Mouse (Mus musculus) cerebellum, postnatal 4 days (tissue): ENCODE results near the gene Moxd1.
"Not testable (repeated sequence)": the region's sequence is repeated elsewhere in the genome, so short reads cannot be mapped to it uniquely, and the experiment has no call there.

Experiments
- DNase-seq, 2 experiments: peaks; one replicate each; pipeline ENCODE4 v3.0.0; 2022; ENCODE audit warnings: low spot score in 2 of 2, mixed read lengths in 1 of 2

Gene Moxd1

DNA sequence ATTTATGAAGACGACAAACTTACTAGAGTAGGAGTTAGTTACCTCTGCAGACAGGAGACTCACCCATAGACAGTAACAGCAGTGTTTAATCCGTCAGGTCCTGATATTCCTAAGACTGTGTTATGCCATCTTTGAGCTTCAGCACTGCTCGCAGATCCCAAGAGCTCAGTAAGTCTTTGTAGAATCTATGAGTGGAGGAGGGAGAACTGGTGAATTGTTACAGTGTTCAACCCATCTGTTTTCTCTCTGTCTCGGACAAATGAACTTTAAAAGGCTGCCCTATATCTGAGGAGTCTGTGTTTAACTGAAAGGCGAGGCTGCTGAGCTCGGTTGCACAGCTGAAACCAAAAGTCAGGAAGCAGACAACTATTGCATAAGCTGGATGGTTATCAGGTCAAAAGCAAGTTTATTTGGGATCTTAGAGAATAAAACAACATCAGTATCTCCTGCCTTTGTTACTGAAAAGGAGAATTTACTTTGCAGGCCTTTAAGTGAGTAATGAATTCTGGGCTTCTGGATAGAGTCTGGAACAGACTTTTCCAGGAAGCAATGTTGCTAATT lies 47.8 kb downstream of the Moxd1 start:
- DNase-seq, result no peak

DNA sequence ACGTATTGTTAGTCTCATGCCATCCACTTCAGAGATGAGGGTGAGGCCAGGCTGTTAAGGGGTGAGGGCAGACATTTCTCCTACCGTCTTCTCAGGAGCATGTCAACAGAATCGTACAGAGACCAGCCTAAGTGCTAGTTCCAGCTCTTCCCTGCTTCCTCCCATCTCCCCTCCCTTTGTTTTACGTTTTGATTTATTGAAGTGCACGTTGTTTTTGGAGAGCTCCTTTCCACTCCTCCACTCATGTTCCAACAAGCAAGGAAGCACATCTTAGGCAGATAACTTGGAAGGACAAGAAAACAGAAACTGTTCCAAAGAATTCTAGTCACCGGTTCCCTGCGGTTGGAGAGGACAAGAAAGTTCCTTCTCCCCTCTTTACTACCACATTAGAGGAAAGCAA lies 52.9 kb downstream of the Moxd1 start:
- DNase-seq, result no peak

DNA sequence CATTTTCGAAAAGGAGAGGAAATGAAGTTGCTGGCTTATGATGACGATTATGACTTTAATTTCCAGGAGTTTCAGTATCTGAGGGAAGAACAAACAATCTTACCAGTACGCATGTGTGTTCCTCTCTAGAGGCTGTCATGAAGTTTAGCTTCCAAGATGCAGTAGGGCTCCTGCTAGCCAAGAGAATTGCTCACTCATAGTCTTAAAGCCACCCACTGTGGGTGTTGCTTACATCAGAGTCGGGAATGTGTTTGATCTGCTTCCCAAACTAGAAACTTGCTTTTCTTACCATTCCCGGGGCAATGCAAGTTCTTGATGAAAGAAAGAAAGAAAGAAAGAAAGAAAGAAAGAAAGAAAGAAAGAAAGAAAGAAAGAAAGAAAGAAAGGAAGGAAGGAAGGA lies 59.3 kb downstream of the Moxd1 start:
- DNase-seq, result no peak

DNA sequence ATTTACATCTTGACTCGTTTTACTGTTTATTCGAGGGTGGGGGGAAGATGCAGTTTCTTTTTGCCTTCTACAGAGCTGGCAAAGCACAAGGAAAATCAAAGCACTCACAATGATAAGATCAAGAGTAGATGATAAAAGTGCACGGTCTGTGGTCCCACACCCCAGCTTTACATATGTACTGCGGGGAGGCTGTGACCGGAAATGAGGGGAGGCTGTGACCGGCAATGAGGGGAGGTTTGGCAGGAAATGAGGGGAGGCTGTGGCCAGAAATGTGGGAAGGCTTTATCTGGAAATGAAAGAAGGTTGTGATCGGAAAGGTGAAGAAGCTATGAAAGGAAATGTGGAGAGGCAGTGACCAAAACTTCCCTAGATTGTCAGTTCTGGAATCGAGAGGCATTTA lies 68.3 kb downstream of the Moxd1 start:
- no peak for DNase-seq

DNA sequence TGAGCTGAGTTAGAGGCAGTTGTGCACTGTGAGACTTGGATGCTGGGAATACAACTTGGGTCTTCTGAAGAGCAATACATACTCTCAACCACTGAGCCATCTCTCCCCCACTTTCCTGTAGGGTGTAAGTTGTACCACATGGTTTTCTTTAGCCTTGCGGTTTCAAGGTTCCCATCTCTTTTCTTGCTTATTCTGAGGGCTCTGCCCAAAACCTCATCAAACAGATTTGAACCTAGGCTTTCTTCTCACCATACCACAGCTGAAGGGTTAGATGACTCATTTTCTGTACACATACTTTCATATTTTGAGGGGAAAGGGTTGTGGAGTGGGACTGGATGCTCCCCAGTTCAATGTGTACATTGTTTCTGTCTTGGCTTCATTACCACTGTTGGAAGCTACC lies 69.4 kb downstream of the Moxd1 start:
- DNase-seq, result no peak

DNA sequence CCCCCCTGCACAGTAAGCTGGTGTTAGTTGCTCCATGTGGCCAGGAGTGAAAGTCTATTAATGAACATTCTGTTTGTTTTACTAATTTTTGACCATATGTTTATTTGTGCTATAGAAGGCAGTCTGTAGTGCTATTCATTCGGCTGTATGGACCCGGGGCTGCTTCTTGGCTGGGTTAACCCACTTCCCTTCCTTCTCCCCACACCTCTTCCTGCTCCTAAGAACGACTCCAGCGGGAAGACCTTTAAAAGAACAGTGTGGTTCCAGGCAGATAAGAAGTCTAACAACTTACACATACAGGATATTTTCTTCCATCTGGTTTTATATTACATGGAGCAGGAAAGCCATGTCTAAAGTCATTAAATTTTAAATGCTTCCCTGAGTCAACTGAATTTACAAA lies 73.3 kb downstream of the Moxd1 start:
- no peak for DNase-seq

DNA sequence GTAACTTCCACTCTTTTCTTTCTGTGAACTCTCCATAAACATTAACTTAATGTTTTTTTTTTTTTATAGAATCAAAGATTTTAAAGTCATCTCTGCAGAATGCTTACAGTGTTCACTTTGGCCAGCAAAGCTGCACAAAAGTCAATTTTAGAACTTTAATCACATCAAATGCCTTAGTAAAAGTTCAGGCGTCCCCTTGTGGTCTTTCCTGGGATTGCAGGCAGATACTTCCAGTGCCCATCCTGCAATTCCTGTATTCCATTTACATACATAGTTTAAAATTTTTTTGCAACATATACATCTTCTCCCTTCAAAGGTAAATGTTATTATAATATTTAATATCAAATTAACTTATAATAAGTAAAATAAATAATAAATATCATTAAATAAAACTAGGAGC lies 74.5 kb downstream of the Moxd1 start:
- peak; percentile 35 to 48 for DNase-seq

DNA sequence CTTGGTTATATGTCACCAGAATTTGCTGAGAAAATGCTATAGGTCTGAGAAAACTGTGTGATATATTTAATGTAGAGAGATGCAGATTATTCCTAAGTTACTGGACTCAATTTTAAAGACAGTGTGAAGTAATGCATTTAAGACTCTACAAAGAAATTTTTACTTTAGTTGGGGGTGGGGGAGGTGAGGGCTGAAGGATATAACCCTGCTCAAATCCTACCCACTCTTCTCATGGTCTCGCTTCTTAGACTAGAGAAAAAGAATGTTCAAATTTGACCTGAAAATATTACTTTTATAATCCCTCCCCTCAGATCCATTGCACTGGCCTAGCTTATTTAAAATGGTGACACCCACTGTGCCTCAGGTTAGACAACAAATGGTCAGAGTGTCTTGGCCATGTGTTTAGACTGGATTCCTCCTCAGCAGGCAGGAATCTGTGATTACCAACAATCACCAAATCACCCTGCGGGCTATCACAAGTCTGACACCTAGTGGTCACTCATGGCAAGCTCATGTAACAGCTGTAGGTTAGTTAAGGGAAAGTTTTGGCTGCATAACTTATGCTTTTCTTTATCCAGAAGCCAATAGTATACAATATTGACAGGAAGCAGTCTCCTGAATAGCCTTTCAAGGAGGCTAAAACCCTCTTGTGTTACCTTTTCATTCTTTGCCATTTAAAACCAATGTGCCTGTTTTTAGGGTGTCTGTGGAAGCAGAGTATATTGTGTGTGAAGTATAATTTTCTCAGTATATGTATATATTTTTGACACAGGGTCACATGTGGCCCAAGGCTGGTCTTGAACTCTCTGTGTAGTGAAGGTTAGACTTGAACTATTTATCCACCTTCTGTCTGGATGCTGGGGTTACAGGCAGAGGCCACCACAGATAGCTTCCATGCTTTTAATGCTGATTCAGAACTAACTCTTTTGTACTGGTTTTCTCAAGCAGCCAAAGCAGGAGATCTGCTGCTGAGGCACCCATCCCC lies 75.2 kb downstream of the Moxd1 start:
- peak; percentile 48 to 56 for DNase-seq

DNA sequence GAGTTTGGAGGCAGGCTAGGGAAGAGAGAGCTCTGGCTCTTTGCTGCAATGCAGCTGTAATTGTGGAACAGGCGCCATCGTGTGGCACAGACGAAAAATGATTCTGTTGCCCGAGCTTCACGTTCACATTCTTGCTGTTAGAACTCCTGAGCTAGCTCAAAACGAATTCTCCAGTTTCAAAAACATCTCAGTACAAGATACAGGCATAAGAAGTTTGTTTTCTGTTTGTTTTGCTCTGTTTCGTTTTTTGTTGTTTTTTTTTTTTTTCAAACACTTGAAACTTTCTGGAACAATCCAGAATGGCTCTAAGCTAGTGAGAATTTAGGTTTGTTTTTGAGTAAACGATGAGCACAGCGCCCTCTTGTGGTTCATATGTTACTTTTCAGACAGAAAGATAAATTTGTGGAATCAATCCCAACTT lies 88.9 kb downstream of the Moxd1 start:
- DNase-seq, result peak; percentile 45 to 58

DNA sequence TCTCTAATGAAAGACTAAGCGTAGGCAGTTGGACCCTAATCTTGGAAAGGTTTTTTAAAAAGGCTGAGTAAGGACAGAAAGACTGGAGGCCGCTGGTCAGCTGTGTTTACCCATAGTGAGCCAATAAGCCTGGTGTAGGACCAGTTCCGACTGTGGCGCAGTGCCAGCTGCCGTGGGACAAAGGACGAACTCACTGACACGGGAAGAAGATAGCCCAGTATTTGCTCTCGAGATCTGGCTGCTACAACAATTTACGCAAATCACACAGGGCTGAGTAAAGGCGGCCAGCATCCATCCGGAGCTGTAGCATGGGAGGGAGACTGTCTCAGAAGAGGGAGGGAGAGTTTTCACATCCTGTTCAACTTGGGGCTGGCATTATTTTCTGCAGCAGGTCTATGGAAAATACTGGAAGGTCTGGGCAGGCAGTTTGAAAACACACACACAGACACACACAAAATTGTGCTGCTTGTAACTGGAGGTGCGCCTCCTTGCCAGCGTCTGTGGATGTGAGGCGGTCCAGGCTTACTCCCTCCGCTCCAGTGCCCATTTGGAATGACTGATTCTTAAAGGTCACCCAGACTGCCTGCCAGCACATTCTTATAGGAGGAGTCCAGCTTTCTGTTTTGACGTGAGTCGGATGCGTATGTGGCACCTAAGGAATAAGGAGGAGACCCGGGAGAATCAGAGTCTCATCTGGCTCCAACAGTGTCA lies 94.0 kb downstream of the Moxd1 start:
- DNase-seq, result peak; percentile 37 to 55

DNA sequence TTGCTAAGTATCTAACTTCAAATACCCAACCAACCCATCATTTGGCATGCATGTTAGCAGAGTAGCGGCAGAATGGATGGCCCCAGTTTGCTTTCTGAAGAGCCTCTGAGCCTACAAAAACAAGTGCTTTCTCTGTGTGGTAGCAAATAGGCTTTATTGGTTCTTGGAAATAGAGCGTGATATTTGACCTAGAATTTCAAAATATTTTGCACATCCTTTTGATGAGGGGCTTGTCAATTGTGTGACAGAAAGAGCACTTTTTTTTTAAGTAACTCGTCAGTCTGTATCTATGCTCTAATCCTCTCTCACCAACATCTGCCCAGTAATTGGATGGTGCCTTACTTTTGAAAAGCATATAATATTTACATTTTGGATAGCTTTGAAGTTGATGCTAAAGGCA lies 97.0 kb downstream of the Moxd1 start:
- DNase-seq, result no peak

DNA sequence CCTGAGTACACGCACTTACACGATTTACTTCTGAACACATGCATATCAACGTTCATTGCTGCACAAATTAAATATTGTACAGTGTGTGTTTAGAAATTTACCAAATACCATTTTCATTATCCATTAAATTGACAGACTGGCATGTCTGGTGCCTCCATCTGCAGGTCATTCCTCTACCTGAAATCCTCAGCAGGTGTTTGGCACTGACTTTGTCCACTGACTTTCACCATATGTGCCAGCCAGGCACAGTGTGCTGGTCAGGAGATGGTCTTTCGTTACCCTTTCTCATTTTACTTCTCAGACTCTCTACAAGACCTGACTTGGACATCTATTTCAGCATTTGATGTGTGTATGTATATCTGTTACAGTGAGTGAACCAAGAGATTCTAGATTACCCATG lies 99.7 kb downstream of the Moxd1 start:
- no peak for DNase-seq

DNA sequence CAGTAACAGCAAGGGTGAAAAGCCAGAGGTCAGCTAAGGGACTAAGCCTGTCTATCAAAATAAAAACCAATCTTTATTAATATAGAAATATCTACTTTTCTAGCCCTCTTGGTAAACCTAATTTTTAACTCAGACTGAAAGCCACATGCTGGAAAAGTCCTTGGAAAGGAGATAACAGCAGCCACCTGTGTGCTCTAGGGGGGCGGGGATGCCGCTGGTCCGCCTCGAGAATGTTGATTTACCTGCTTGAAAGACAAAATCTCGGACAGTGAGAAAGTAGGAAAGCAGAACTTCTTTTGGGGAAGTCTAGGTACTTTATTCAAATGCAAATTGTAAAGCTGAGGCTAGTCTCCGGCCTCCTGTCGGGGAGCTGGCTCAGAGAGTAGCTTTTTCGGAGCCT lies 103.9 kb downstream of the Moxd1 start:
- not testable (repeated sequence) for DNase-seq

DNA sequence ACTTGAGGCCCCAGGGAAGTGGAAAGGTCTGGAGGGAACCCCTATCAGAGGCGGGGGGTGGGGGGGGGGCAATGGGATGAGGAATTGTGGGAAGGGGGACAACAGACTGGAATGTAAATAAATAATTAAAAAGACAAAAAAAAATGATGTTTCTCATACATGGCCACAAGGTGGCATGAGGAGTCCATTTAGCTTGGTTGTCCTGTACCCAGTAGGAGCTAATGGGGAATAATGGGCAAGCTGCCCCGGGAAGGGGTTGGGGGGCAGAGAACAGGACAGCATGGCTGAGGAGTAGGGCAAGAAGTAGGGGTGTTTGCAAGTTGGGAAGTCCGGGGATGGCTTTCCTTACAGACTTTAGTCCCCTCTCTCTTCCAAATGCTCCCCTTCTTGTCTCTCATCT lies 109.5 kb downstream of the Moxd1 start:
- DNase-seq, result no peak

DNA sequence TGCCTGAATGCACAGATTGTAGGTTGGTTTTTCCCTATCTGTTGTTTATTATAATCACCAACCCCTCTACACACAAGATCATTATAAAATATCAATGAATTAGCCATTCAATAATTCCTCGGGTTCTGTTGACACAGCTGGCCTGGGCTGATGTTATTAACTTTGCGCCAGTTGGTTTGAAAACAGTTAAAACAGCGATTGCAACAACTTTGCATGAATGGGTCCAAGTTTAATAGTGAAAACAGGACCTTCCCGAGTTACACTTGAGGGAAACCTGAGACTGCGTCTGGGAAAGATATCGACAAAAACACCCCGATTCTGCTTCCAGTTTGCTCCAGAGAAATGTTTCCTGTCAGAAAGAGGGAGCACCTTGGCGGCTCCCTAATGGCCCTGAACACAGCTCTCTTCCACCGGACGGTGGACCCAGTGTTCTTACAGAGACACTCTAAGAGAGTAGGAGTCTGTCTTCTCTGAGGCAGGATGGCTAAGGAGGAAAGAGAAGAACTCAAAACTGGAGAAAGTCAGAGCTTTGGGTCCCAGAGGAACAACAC lies 116.4 kb downstream of the Moxd1 start:
- DNase-seq, result no peak

DNA sequence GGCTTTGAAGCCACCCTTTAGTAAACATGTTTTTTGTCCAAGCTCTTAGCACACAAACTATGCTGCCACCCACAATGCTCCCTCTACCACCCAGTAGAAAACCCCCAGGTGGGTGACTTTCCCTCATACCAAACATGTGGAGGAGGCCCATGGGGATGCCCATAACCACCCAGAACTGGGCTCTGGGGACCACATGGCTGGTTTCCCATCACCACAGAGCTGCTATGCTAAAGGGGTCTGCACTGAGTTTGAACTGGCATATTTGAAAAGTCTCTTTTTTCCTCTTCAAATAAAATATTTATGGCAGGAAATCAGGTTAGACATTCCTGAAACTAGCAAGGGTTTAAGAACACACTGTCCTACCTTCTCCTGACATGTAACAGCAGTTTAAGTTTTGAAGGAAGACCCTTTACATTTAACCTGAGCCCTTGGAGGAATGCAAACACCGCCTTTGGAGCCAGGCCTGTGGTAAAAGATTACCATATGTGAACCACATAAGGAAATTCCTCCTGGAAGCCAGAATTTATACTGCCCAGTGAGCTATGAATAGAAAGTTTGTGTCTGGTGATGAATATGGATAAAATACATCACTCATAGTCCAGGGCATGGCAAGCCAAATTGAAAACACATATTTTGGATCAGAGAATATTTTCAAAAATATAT lies 117.4 kb downstream of the Moxd1 start:
- DNase-seq, result no peak

DNA sequence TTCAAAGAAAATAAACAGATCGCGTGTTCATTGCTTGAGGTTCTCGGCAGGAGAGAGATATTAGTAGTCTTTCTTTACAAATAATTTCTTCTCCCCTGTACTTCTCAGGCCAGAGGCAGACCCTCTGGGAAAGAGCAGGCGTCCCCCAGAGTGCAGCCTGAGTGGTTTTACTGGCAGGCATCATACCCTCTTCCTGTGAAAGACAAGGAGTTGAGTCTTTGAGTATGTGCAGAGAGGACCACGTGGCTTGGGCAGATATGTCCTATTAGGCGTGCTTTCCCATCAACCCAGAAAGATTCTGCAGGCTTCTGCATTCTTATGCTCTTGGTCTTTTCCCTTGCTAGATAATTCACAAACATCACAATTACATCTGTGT lies 117.9 kb downstream of the Moxd1 start:
- no peak for DNase-seq

DNA sequence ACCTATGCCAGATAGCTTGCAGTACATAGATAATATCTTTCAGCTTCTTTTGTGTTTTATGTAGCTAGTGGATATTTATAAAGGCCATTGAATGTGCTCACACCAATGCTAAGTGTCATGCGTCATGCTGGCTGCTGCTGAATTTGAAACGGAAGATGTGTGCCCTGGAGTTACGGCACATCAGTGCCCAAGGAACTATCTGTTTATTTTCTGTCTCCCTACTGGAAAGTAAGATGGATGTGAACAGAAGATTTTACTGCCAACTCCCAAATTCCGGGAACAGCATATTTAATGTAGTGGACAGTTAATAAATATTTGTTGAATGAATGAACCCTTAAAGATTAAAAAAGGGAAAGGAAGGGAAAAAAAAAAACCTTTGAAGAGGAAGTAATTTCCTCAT lies 119.8 kb downstream of the Moxd1 start:
- no peak for DNase-seq
